Mouse (Mus musculus) kidney, postnatal 0 days (tissue): ENCODE data around the gene Fgfr2. TPM values are rescaled to one million over a fixed set of nuclear protein-coding genes. Genes with fewer than 3 reads are reported as not detected.

Experiments used
- ATAC-seq: fragments of 200-750 bp; cut with Nextera tagmentation; replicated peaks from 2 replicates; pipeline ENCODE4 v1.8.0; 2017; ENCODE audit warnings: low read depth, moderate number of reproducible peaks, moderate TSS enrichment, moderate library complexity; ENCODE audit not compliant: low FRiP score
- DNase-seq: peaks from one replicate; pipeline ENCODE4 v3.0.0-alpha.2; 2016; ENCODE audit warnings: low spot score
- H3K27ac ChIP-seq: fragments of 300-500 bp; sonication (generic); 2 replicates; pipeline ENCODE4 v1.5.1; 2014; ENCODE audit warnings: mild to moderate bottlenecking
- H3K27me3 ChIP-seq: fragments of 300-500 bp; sonication (generic); 2 replicates; pipeline ENCODE4 v1.6.1; 2014; ENCODE audit warnings: low read length, mixed read lengths; ENCODE audit not compliant: insufficient read depth
- H3K36me3 ChIP-seq: fragments of 300-500 bp; sonication (generic); 2 replicates; pipeline ENCODE4 v1.6.1; 2014; ENCODE audit warnings: low read length, mixed read lengths; ENCODE audit not compliant: insufficient read depth
- H3K4me1 ChIP-seq: fragments of 300-500 bp; sonication (generic); replicated peaks from 2 replicates; pipeline ENCODE4 v1.6.1; 2014; ENCODE audit warnings: antibody characterized with exemption, low read length, mixed read lengths; ENCODE audit not compliant: insufficient read depth
- H3K4me2 ChIP-seq: fragments of 300-500 bp; sonication (generic); 2 replicates; pipeline ENCODE4 v1.6.1; 2014; ENCODE audit warnings: mild to moderate bottlenecking, low read length, moderate library complexity, mixed read lengths
- H3K4me3 ChIP-seq: fragments of 300-500 bp; sonication (generic); replicated peaks from 2 replicates; pipeline ENCODE4 v1.5.1; 2014; ENCODE audit warnings: low read depth, low read length
- H3K9ac ChIP-seq: fragments of 300-500 bp; sonication (generic); 2 replicates; pipeline ENCODE4 v1.6.1; 2014; ENCODE audit warnings: low read depth, low read length
- H3K9me3 ChIP-seq: fragments of 300-500 bp; sonication (generic); replicated peaks from 2 replicates; pipeline ENCODE4 v1.6.1; 2016; ENCODE audit warnings: low read length, inconsistent platforms, mixed read lengths
- CTCF ChIP-seq: IDR thresholded peaks from 2 replicates; pipeline ENCODE4 v1.5.1; 2016; ENCODE audit warnings: antibody characterized with exemption, low read depth, mild to moderate bottlenecking, moderate library complexity
- WGBS: fragments of 180-500 bp; shearing (Covaris S2); extraction: QIAGEN DNeasy Blood & Tissue Kit; methylation state at CpG from one replicate; pipeline ENCODE4 v1.1.7; 2014; 5-methylcytosine and 5-hydroxymethylcytosine counted together
- polyA plus RNA-seq: library from polyadenylated mRNA; unstranded; fragments of >200 nt; fragmentation: Nextera tagmentation; extraction: Ambion mirVana; gene quantifications from 2 replicates; pipeline ENCODE4 v1.2.1, GENCODE M21; 2015

Fgfr2 gene
- polyA plus RNA-seq, 1 experiment from 2014 or later: 79.8 TPM

DNA sequence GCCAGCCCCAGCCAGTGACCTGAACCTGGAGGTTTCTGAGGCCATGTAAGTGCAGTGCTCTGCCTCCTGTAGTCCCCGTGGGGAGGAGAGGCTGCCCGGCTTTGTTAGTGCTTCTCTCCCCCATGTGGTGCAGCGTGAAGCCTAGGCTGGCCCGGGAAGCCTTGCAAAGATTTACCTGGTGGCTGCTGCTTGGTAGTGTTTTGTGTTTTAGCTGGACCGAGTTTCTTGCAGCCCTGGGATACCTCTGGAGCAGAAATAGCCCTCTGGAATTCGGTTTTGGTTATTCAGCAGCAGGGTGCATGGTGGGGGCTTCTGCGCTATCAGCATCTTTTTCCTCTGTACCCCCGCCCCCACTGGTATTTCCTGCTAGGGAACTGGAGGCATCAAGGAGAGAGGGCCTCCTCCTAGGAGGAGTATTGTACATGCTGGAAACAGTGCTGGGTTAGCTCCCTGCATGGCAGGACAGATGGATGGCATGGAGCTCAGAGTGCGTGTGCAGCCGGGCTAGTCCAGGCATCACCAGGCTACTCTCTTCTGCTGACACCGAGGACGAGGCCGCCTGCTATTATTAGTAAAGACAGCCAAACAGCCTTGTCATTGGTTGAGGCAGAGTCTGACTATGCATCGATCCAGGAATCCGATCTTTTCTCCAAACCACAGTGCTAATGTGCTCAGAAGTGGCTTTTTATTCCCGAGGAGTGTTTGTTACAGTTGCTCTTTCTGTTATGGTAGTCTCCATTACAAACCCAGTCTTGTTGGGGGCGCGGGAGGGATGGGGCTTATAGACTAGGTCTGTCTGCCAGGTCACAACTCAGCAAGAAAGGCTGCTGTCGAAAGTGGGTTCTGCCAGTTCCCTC lies 2430.0 kb downstream of the Fgfr2 start:
- Histone ChIP-seq H3K9me3 (no peaks in the 10 kb centered on the region), H3K27ac (peak overlapping the region; percentile 85), H3K4me2 (peak overlapping the region; percentile 72), H3K4me3 (peak overlapping the region; percentile 56), H3K4me1 (peaks cover 30% of the 10 kb centered on the region), H3K9ac (peak overlapping the region; percentile 58), H3K36me3 (no peaks in the 10 kb centered on the region), H3K27me3 (no peaks in the 10 kb centered on the region)
- ATAC-seq (peak; percentile 3; the same call in 1 of the 2 replicates), DNase-seq (peak; percentile 65)
- no peak for TF ChIP-seq CTCF
- 7% methylated on average over 19 of the region's 19 CpGs for WGBS

- Histone ChIP-seq H3K4me3 (peak overlapping the region; percentile 56), H3K36me3 (no peaks in the 10 kb centered on the region), H3K27ac (peak overlapping the region; percentile 85), H3K9me3 (no peaks in the 10 kb centered on the region), H3K27me3 (no peaks in the 10 kb centered on the region), H3K4me2 (peak overlapping the region; percentile 72), H3K9ac (peak overlapping the region; percentile 58), H3K4me1 (peaks cover 30% of the 10 kb centered on the region)
- peak; percentile 77 for ATAC-seq
- TF ChIP-seq CTCF: peak; percentile 46
- peak; percentile 92 for DNase-seq
- under 1% methylated on average over 39 of the region's 39 CpGs for WGBS
Observed at GRCm38 (mm10) chr7:130692392-130692942, 2430.7 kb downstream of the Fgfr2 start.

DNA sequence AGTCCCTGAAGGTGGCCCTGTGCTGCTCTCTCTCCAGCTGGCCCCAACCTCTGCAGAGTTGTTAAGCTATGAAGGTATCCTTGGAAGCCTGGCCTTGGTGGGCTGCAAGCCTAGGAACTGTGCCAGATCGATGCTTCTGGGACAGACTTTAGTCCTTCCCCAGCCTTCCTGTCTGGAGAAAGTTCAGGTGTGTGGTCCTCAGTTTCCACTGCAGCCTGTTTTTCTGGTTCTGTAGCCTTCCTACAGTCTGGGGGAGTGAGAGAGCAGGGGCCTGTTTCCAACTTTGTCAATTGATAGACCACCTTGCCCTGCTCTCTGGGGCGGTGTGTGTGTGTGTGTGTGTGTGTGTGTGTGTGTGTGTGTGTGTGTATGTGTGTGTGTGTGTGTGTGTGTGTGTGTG lies 2431.2 kb downstream of the Fgfr2 start:
- Histone ChIP-seq H3K27ac (peak overlapping the region; percentile 44; the same call in 1 of the 2 replicates), H3K9me3 (no peaks in the 10 kb centered on the region), H3K27me3 (no peaks in the 10 kb centered on the region), H3K4me1 (peaks cover 30% of the 10 kb centered on the region), H3K36me3 (no peaks in the 10 kb centered on the region), H3K9ac (peak overlapping the region; percentile 27; the same call in 1 of the 2 replicates), H3K4me2 (peak overlapping the region; percentile 72), H3K4me3 (no peak overlapping the region)
- WGBS: 22% methylated on average over 1 of the region's 2 CpGs
- DNase-seq: no peak
- no peak for TF ChIP-seq CTCF
- no peak for ATAC-seq

GRCm38 (mm10) chr7:130690869-130691268 lies 2432.3 kb downstream of the Fgfr2 start:
- no peak for DNase-seq
- H3K4me3 ChIP-seq: no peak overlapping the region
- no peak overlapping the region for H3K4me2 ChIP-seq
- no peaks in the 10 kb centered on the region for H3K27me3 ChIP-seq
- H3K4me1 ChIP-seq: peaks cover 30% of the 10 kb centered on the region
- no peak overlapping the region for H3K9ac ChIP-seq
- no peak for TF ChIP-seq CTCF
- no peaks in the 10 kb centered on the region for H3K9me3 ChIP-seq
- H3K36me3 ChIP-seq: no peaks in the 10 kb centered on the region
- no peak for ATAC-seq
- WGBS: 47% methylated on average over 6 of the region's 6 CpGs
- H3K27ac ChIP-seq: no peak overlapping the region

GRCm38 (mm10) chr7:130688601-130689000 lies 2434.5 kb downstream of the Fgfr2 start:
- no peak overlapping the region for H3K9ac ChIP-seq
- no peak overlapping the region for H3K27ac ChIP-seq
- H3K4me1 ChIP-seq: peaks cover 10% of the 10 kb centered on the region; the same call in 1 of the 2 replicates
- TF ChIP-seq CTCF: no peak
- DNase-seq (no peak), ATAC-seq (no peak)
- no peaks in the 10 kb centered on the region for H3K36me3 ChIP-seq
- WGBS: 84% methylated on average over 4 of the region's 4 CpGs
- H3K27me3 ChIP-seq: no peaks in the 10 kb centered on the region
- no peaks in the 10 kb centered on the region for H3K9me3 ChIP-seq
- no peak overlapping the region for H3K4me3 ChIP-seq
- H3K4me2 ChIP-seq: no peak overlapping the region

DNA sequence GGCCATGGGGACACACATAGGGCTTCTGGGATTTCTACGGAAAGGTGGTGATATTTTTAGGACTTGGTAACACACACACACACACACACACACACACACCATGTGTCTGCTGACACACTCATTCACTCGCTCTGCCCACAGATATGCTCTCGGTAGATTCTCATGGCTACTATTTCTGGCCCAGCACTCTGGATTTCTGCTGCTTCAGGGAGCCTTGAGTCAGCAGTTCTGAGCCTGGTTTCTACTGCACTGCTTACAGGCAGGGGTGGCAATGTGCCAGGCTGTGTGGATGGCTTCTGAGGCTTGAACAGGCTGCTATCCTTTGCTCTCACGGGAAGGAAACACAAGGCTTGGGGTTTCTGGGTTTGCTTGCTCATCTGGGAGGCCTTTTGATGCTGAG lies 2441.4 kb downstream of the Fgfr2 start:
- Histone ChIP-seq H3K4me2 (no peak overlapping the region), H3K9me3 (no peaks in the 10 kb centered on the region), H3K9ac (no peak overlapping the region), H3K27me3 (no peaks in the 10 kb centered on the region), H3K4me3 (no peak overlapping the region), H3K27ac (no peak overlapping the region), H3K4me1 (0 out of 2 replicates have a peak, but pooled peaks cover 2% of the 10 kb centered on the region), H3K36me3 (0 out of 2 replicates have a peak, but pooled peaks cover 2% of the 10 kb centered on the region)
- no peak for ATAC-seq
- WGBS: 70% methylated on average over 4 of the region's 4 CpGs
- DNase-seq: no peak
- TF ChIP-seq CTCF: no peak
